Mouse (Mus musculus): ENCODE measurements around the gene Rem1. TPM values are rescaled to one million over a fixed set of nuclear protein-coding genes. Genes with fewer than 3 reads are reported as not detected.

Gene Rem1
- polyA plus RNA-seq, 1 experiment from 2014 or later = 19.7 TPM

DNA sequence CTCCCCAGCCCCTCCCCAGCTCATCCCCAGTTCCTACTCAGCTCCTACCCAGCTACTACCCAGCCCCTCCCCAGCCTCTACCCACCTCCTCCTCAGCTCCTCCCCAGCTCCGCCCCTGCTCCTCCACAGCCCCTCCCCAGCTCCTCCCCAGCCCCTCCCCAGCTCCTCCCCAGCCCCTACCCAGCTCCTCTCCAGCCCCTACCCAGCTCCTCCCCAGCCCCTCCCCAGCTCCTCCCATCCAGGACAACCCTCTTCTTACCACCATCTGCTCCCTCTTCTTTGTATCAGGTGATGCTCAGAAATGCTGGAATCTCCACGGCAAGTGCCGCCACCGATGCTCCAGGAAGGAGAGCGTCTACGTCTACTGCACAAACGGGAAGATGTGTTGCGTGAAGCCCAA lies 14.6 kb upstream of the Rem1 start:
- 36% methylated on average over 7 of the region's 8 CpGs for WGBS
- ATAC-seq (ENCODE audit: low FRiP score, low TSS enrichment) = no peak
- H3K4me2 ChIP-seq (replicated peaks; ENCODE audit: low read depth) = no peak overlapping the region
- no peaks in the 10 kb centered on the region for H3K36me3 ChIP-seq (ENCODE audit: control insufficient read depth, insufficient read depth, low read length)
- TF ChIP-seq EP300 (optimal IDR thresholded peaks at IDR 0.05) (no peak), CTCF (IDR thresholded peaks at IDR 0.05; ENCODE audit: low read depth) (no peak)
- H3K9ac ChIP-seq (ENCODE audit: low read length) = no peak overlapping the region
- H3K9me3 ChIP-seq (ENCODE audit: control insufficient read depth, low read length) = no peaks in the 10 kb centered on the region
- H3K4me3 ChIP-seq (ENCODE audit: low read depth, low read length) = no peak overlapping the region
- no peak for DNase-seq (ENCODE audit: low spot score)
- no peaks in the 10 kb centered on the region for H3K27me3 ChIP-seq (ENCODE audit: control insufficient read depth, insufficient read depth, low read length)
- H3K27ac ChIP-seq (replicated peaks) = no peak overlapping the region
- no peaks in the 10 kb centered on the region for H3K4me1 ChIP-seq (replicated peaks; ENCODE audit: control insufficient read depth, insufficient read depth)

DNA sequence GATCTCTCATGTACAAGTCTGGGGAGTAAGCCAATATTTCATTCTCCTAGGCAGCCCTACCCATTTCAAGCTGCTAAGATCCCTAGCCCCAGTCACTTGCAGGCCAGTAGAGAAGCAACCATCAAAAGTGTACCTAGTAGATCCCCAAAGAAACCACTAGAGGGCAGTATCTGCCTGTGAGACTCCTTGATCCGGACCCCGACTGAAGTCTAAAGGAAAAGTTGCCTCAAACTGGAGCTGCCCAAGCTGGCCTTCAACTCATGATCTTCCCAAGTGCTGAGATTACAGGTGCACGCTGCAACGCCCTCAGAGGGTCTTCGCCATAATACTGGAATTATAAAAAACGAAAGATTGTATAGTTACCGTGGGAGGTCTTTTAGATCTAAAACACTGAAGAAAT lies 11.2 kb upstream of the Rem1 start:
- H3K27ac ChIP-seq (replicated peaks) = no peak overlapping the region
- no peaks in the 10 kb centered on the region for H3K9me3 ChIP-seq (ENCODE audit: control insufficient read depth, low read length)
- H3K36me3 ChIP-seq (ENCODE audit: control insufficient read depth, insufficient read depth, low read length) = no peaks in the 10 kb centered on the region
- peak; percentile 80; the same call in 1 of the 2 replicates for ATAC-seq (ENCODE audit: low FRiP score, low TSS enrichment)
- no peaks in the 10 kb centered on the region for H3K27me3 ChIP-seq (ENCODE audit: control insufficient read depth, insufficient read depth, low read length)
- no peak overlapping the region for H3K4me2 ChIP-seq (replicated peaks; ENCODE audit: low read depth)
- TF ChIP-seq CTCF (IDR thresholded peaks at IDR 0.05; ENCODE audit: low read depth) = peak; percentile 95
- TF ChIP-seq EP300 (optimal IDR thresholded peaks at IDR 0.05) = no peak
- H3K4me3 ChIP-seq (ENCODE audit: low read depth, low read length) = no peak overlapping the region
- H3K4me1 ChIP-seq (replicated peaks; ENCODE audit: control insufficient read depth, insufficient read depth) = no peaks in the 10 kb centered on the region
- peak; percentile 38 for DNase-seq (ENCODE audit: low spot score)
- no peak overlapping the region for H3K9ac ChIP-seq (ENCODE audit: low read length)
- 10% methylated on average over 7 of the region's 7 CpGs for WGBS

DNA sequence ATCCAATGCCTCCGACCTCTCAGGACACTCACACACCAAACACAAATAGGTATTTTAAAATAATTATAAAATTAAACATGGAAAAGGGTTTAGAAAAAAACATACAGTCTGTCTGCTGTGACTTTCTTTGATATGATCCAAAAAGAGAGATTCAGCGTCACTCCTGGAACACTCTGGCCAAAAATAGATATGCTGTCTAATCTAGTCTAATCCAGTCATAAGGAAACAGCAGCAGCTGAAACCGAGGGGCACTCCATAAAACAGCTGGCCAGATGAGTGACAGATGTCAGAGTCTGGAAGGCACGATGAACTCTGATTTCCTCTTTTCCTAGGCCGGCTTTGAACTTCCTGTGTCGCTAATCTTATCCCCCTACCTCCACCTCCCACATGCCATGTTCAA lies 10.3 kb upstream of the Rem1 start:
- no peak for DNase-seq (ENCODE audit: low spot score)
- Histone ChIP-seq H3K27me3 (ENCODE audit: control insufficient read depth, insufficient read depth, low read length) (no peaks in the 10 kb centered on the region), H3K4me3 (ENCODE audit: low read depth, low read length) (no peak overlapping the region), H3K4me1 (replicated peaks; ENCODE audit: control insufficient read depth, insufficient read depth) (no peaks in the 10 kb centered on the region), H3K36me3 (ENCODE audit: control insufficient read depth, insufficient read depth, low read length) (no peaks in the 10 kb centered on the region), H3K27ac (replicated peaks) (no peak overlapping the region), H3K9me3 (ENCODE audit: control insufficient read depth, low read length) (no peaks in the 10 kb centered on the region), H3K4me2 (replicated peaks; ENCODE audit: low read depth) (no peak overlapping the region), H3K9ac (ENCODE audit: low read length) (no peak overlapping the region)
- no peak for TF ChIP-seq CTCF (IDR thresholded peaks at IDR 0.05; ENCODE audit: low read depth)
- TF ChIP-seq EP300 (optimal IDR thresholded peaks at IDR 0.05) = no peak
- no peak for ATAC-seq (ENCODE audit: low FRiP score, low TSS enrichment)
- 71% methylated on average over 6 of the region's 6 CpGs for WGBS

GRCm38 (mm10) chr2:152617374-152617773 lies 9.4 kb upstream of the Rem1 start:
- Histone ChIP-seq H3K4me1 (replicated peaks; ENCODE audit: control insufficient read depth, insufficient read depth) (no peaks in the 10 kb centered on the region), H3K9me3 (ENCODE audit: control insufficient read depth, low read length) (no peaks in the 10 kb centered on the region), H3K27ac (replicated peaks) (no peak overlapping the region), H3K36me3 (ENCODE audit: control insufficient read depth, insufficient read depth, low read length) (no peaks in the 10 kb centered on the region), H3K4me3 (ENCODE audit: low read depth, low read length) (no peak overlapping the region), H3K4me2 (replicated peaks; ENCODE audit: low read depth) (no peak overlapping the region), H3K9ac (ENCODE audit: low read length) (no peak overlapping the region), H3K27me3 (ENCODE audit: control insufficient read depth, insufficient read depth, low read length) (no peaks in the 10 kb centered on the region)
- TF ChIP-seq EP300 (optimal IDR thresholded peaks at IDR 0.05) (no peak), CTCF (IDR thresholded peaks at IDR 0.05; ENCODE audit: low read depth) (peak; percentile 60)
- 64% methylated on average over 5 of the region's 5 CpGs for WGBS
- DNase-seq (ENCODE audit: low spot score) (no peak), ATAC-seq (ENCODE audit: low FRiP score, low TSS enrichment) (no peak)

DNA sequence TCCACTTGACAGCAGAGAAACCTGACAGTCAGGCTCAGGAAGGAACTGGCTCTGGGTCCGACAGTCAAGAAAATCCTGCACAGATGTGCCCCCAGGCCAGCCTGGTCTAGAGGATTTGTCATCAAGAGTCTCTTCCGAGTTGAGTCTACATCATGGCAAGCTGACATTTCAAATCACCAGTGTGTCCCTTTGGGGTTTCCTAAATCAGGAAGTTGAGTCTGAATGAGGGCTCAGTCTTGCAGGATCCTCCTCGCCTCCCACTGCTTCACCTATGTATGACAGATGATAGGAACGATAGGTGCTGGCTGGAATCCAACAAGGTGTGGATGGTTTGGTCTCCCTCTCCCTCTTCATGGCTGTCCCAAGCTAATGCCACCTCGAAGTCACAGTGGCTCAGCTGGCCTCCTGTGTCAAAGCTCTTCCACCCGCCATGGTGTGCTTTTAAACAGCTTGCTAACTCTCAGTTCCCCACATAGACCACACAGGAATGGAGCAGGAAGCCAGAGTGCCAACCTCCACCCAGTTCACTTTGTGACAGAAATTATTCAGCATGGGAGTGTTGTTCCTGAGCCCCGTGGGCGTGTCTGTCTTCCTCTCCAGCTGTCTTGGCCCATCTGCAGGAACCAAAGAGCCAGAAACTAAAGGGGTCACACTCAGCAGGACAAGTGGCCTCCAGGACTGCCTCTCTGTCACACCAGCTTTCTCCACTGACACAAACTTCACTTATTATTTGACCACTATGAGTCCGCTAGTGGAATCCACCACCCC lies 6.2 kb upstream of the Rem1 start:
- Histone ChIP-seq H3K27me3 (ENCODE audit: control insufficient read depth, insufficient read depth, low read length) (no peaks in the 10 kb centered on the region), H3K27ac (replicated peaks) (no peak overlapping the region), H3K4me3 (ENCODE audit: low read depth, low read length) (no peak overlapping the region), H3K36me3 (ENCODE audit: control insufficient read depth, insufficient read depth, low read length) (no peaks in the 10 kb centered on the region), H3K9me3 (ENCODE audit: control insufficient read depth, low read length) (no peaks in the 10 kb centered on the region), H3K9ac (ENCODE audit: low read length) (no peak overlapping the region), H3K4me2 (replicated peaks; ENCODE audit: low read depth) (no peak overlapping the region), H3K4me1 (replicated peaks; ENCODE audit: control insufficient read depth, insufficient read depth) (no peaks in the 10 kb centered on the region)
- 58% methylated on average over 9 of the region's 9 CpGs for WGBS
- DNase-seq (ENCODE audit: low spot score) (no peak), ATAC-seq (ENCODE audit: low FRiP score, low TSS enrichment) (no peak)
- TF ChIP-seq EP300 (optimal IDR thresholded peaks at IDR 0.05) (no peak), CTCF (IDR thresholded peaks at IDR 0.05; ENCODE audit: low read depth) (no peak)

- no peak overlapping the region for H3K4me2 ChIP-seq (replicated peaks; ENCODE audit: low read depth)
- H3K9ac ChIP-seq (ENCODE audit: low read length) = no peak overlapping the region
- H3K4me3 ChIP-seq (ENCODE audit: low read depth, low read length) = no peak overlapping the region
- no peaks in the 10 kb centered on the region for H3K36me3 ChIP-seq (ENCODE audit: control insufficient read depth, insufficient read depth, low read length)
- no peaks in the 10 kb centered on the region for H3K4me1 ChIP-seq (replicated peaks; ENCODE audit: control insufficient read depth, insufficient read depth)
- no peak overlapping the region for H3K27ac ChIP-seq (replicated peaks)
- TF ChIP-seq CTCF (IDR thresholded peaks at IDR 0.05; ENCODE audit: low read depth) (no peak), EP300 (optimal IDR thresholded peaks at IDR 0.05) (no peak)
- DNase-seq (ENCODE audit: low spot score) (no peak), ATAC-seq (ENCODE audit: low FRiP score, low TSS enrichment) (no peak)
- H3K27me3 ChIP-seq (ENCODE audit: control insufficient read depth, insufficient read depth, low read length) = no peaks in the 10 kb centered on the region
- 86% methylated on average over 13 of the region's 13 CpGs for WGBS
- H3K9me3 ChIP-seq (ENCODE audit: control insufficient read depth, low read length) = no peaks in the 10 kb centered on the region
Observed at GRCm38 (mm10) chr2:152622151-152622550, 4.6 kb upstream of the Rem1 start.
